Mouse (Mus musculus): ENCODE results near the gene S100a1.

S100a1 gene

GRCm38 (mm10) chr3:90465686-90466310 lies 48.4 kb downstream of the S100a1 start, which contains the start of gene Npr1:
Gene Npr1, minus strand, starts transcription at chr3:90465866.
- in situ Hi-C loops (cut with MboI, MseI): no loop called here

- in situ Hi-C loops (cut with MboI, MseI): no loop called here
Measured at GRCm38 (mm10) chr3:90465081-90465685, 49.0 kb downstream of the S100a1 start.

DNA sequence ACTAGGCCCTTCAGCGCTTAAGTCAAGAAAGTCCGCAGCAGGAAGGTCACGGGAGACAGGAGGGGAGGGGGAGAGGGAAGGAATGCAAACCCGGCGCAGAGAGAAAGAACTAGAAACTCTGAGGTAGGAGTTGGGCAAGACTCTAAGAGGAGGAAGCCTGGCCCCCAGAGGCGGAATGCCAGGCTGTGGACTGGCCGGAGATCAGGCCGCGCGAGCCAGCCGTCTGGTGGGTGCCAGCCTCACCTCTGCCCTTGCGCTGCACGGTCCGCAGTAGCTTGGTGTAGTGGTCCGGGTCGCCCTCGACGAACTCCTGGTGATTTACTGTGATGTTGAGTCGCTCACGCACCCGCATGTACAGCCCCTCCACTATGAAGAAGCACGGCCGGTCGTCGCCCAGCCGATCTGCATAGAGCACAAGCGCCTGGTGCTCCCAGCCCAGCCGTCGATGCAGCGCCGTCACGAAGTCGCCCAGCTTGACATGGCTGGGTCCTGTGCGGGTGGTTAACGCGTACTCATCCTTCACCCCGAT lies 49.6 kb downstream of the S100a1 start:
- in situ Hi-C loops (cut with MboI, MseI): loop anchor here (5.0 kb wide), 1 partner anchor 47 kb away; no protein-coding TSS in a partner anchor

DNA sequence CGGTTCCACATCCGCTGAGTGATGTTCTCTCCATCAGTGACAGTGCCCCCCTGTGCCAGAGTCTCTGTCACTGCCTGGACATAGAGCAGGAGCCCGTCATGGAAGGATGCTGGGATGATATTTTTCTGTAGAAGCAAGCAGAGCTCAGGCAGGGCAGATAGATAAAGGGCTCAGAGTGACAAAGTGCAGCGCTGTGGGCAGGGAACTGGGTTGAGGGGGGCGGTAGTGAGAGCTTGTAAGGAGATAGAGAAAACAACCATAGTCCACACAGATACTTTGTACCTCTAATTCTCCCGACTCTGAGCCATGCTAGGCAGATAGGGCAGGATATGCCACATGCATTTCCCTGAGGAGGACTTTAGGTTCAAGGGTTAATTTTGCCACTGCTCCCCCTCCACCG lies 51.6 kb downstream of the S100a1 start:
- in situ Hi-C loops (cut with MboI, MseI): loop anchor here (5.0 kb wide), 1 partner anchor 45 kb away; no protein-coding TSS in a partner anchor

GRCm38 (mm10) chr3:90461935-90462334 lies 52.3 kb downstream of the S100a1 start:
- in situ Hi-C loops (cut with MboI, MseI): loop anchor here (5.0 kb wide), 1 partner anchor 45 kb away; no protein-coding TSS in a partner anchor
